ENCODE assay signal across 8 mouse cellular contexts in genomic region chr15:96460730-96461540, GRCm38 (mm10). TPM values are rescaled to one million over a fixed set of nuclear protein-coding genes. Genes with fewer than 3 reads are reported as not detected.
DNase-seq lines count a peak whose midpoint lies in the region; ATAC-seq lines count a peak whose summit lies in the region.

Scaf11 (minus strand) TSS chr15:96460843.

- H3K27me3 ChIP-seq in megakaryocyte, embryonic 14.5 days (replicated peaks): no peaks in the 10 kb centered on the region

- DNase-seq in ZHBTc4 (ENCODE audit: low read depth, low spot score): peak; percentile 97
- DNase-seq in gastrocnemius, adult 8-10 months (ENCODE audit: low spot score in 2 of 2): peak; percentile 82 to 91
- DNase-seq in hindlimb bud, embryonic 11.5 days (ENCODE audit: extremely low spot score, low read depth, low spot score): peak; percentile 89
- DNase-seq in left cerebral cortex, adult 8-10 months (ENCODE audit: low spot score in 2 of 2): peak; percentile 87 to 92
- peak; percentile 96 to 97 for DNase-seq in right cerebral cortex, postnatal 10 days (ENCODE audit: low spot score in 2 of 2)
- peak; percentile 97 for DNase-seq in urinary bladder, postnatal 25 days (ENCODE audit: low spot score)

- no peaks in the 10 kb centered on the region; the same call in 1 of the 2 replicates for H3K9me3 ChIP-seq in megakaryocyte, embryonic 14.5 days

- peaks cover 31% of the 10 kb centered on the region for H3K36me3 ChIP-seq in megakaryocyte, embryonic 14.5 days (replicated peaks; ENCODE audit: low read length)

- H3K4me3 ChIP-seq in megakaryocyte, embryonic 14.5 days (replicated peaks): peak within 1 kb of the TSS; percentile 99

- H3K4me1 ChIP-seq in megakaryocyte, embryonic 14.5 days: peaks cover 64% of the 10 kb centered on the region

- ATAC-seq in common myeloid progenitor, adult 5-6 weeks (replicated peaks; ENCODE audit: low read depth, poor library complexity, severe bottlenecking): peak; percentile 71

RNA-seq across cellular contexts. Expression of gene Scaf11, which starts in this region (rescaled TPM):
- 138 and 166 TPM in 2 replicates for total RNA-seq in common myeloid progenitor, adult 5-6 weeks (2017)
- 10 to 100 TPM; 36.6 to 43.6 (median 42.6) TPM for total RNA-seq in gastrocnemius, adult 8-10 months (2022)
- 10 to 100 TPM; 56.2 to 60.7 (median 57.9) TPM for total RNA-seq in left cerebral cortex, adult 8-10 months (2022)
- polyA plus RNA-seq in megakaryocyte, embryonic 14.5 days (2012; ENCODE audit: insufficient read depth, low replicate concordance): 7.2 and 14.6 TPM in 2 replicates

Comparison
In these comparisons a context has a peak if more than half of its experiments do, and no peak if none do; other contexts are left out.
1. Peak in every context shown above with its lines: DNase-seq, ATAC-seq and H3K4me3 ChIP-seq.